Mouse (Mus musculus) splenic B cell, adult 2 months (primary cell): ENCODE results near the gene Nfkbia.
A peak's percentile ranks its signal among the peaks of the same experiment; 100 is the strongest.

Experiments
- DNase-seq: peaks from one replicate; pipeline ENCODE4 v3.0.0-alpha.2; 2011; ENCODE audit warnings: low read depth, low spot score
- H3K27me3 ChIP-seq: 2 replicates; pipeline ENCODE4 v1.6.1; 2012; ENCODE audit warnings: mild to moderate bottlenecking, low read length, moderate library complexity, mixed read lengths; ENCODE audit not compliant: control insufficient read depth, poor library complexity, insufficient read depth, severe bottlenecking
- H3K36me3 ChIP-seq: 2 replicates; pipeline ENCODE4 v1.6.1; 2012; ENCODE audit warnings: mild to moderate bottlenecking, low read length, moderate library complexity, mixed read lengths; ENCODE audit not compliant: control insufficient read depth, poor library complexity, insufficient read depth, severe bottlenecking

Gene Nfkbia

GRCm38 (mm10) chr12:55492184-55492898, at the start of gene Nfkbia:
Gene Nfkbia, minus strand, starts transcription at chr12:55492647.
- peak; percentile 96 for DNase-seq
- peaks cover 24% of the 10 kb centered on the region for H3K36me3 ChIP-seq
- no peaks in the 10 kb centered on the region for H3K27me3 ChIP-seq

- DNase-seq, result no peak
- no peaks in the 10 kb centered on the region for H3K27me3 ChIP-seq
- H3K36me3 ChIP-seq, result no peaks in the 10 kb centered on the region
These were observed 46.7 kb upstream of the Nfkbia start for GRCm38 (mm10) chr12:55539157-55539556.

GRCm38 (mm10) chr12:55538328-55538971, 46.0 kb upstream of the Nfkbia start:
- H3K27me3 ChIP-seq, result no peaks in the 10 kb centered on the region
- DNase-seq, result no peak
- no peaks in the 10 kb centered on the region for H3K36me3 ChIP-seq

GRCm38 (mm10) chr12:55537742-55538141, 45.3 kb upstream of the Nfkbia start:
- Histone ChIP-seq H3K36me3 (no peaks in the 10 kb centered on the region), H3K27me3 (no peaks in the 10 kb centered on the region)
- no peak for DNase-seq

GRCm38 (mm10) chr12:55536537-55537135, 44.2 kb upstream of the Nfkbia start:
- H3K27me3 ChIP-seq, result no peaks in the 10 kb centered on the region
- no peak for DNase-seq

GRCm38 (mm10) chr12:55526983-55527752, 34.7 kb upstream of the Nfkbia start:
- no peaks in the 10 kb centered on the region for H3K36me3 ChIP-seq
- no peak for DNase-seq
- H3K27me3 ChIP-seq, result no peaks in the 10 kb centered on the region

More at GRCm38 (mm10) chr12:55536537-55537135, 44.2 kb upstream of the Nfkbia start:
- H3K36me3 ChIP-seq, result no peaks in the 10 kb centered on the region

- no peaks in the 10 kb centered on the region; the same call in 1 of the 2 replicates for H3K27me3 ChIP-seq
These were observed 25.8 kb upstream of the Nfkbia start for GRCm38 (mm10) chr12:55518061-55518738.

GRCm38 (mm10) chr12:55508817-55509216, 16.4 kb upstream of the Nfkbia start:
- no peak for DNase-seq
- no peaks in the 10 kb centered on the region for H3K36me3 ChIP-seq
- H3K27me3 ChIP-seq, result no peaks in the 10 kb centered on the region

More at GRCm38 (mm10) chr12:55518061-55518738, 25.8 kb upstream of the Nfkbia start:
- no peaks in the 10 kb centered on the region for H3K36me3 ChIP-seq
- DNase-seq, result peak; percentile 36

GRCm38 (mm10) chr12:55507332-55507935, 15.0 kb upstream of the Nfkbia start:
- no peaks in the 10 kb centered on the region for H3K36me3 ChIP-seq
- no peaks in the 10 kb centered on the region; the same call in 1 of the 2 replicates for H3K27me3 ChIP-seq
- DNase-seq, result no peak

GRCm38 (mm10) chr12:55506029-55506330, 13.5 kb upstream of the Nfkbia start:
- no peaks in the 10 kb centered on the region for H3K36me3 ChIP-seq
- no peaks in the 10 kb centered on the region; the same call in 1 of the 2 replicates for H3K27me3 ChIP-seq
- DNase-seq, result peak; percentile 91

- DNase-seq, result no peak
- Histone ChIP-seq H3K36me3 (no peaks in the 10 kb centered on the region), H3K27me3 (no peaks in the 10 kb centered on the region; the same call in 1 of the 2 replicates)
These were observed 13.0 kb upstream of the Nfkbia start for GRCm38 (mm10) chr12:55505314-55506028.

GRCm38 (mm10) chr12:55499031-55499430, 6.6 kb upstream of the Nfkbia start:
- no peaks in the 10 kb centered on the region; the same call in 1 of the 2 replicates for H3K27me3 ChIP-seq
- DNase-seq, result peak; percentile 91
- no peaks in the 10 kb centered on the region for H3K36me3 ChIP-seq

GRCm38 (mm10) chr12:55497737-55498136, 5.3 kb upstream of the Nfkbia start:
- DNase-seq, result no peak
- H3K27me3 ChIP-seq, result no peaks in the 10 kb centered on the region
- no peaks in the 10 kb centered on the region for H3K36me3 ChIP-seq
